Mouse (Mus musculus): ENCODE measurements around the gene Srrm2. TPM values are rescaled to one million over a fixed set of nuclear protein-coding genes. Genes with fewer than 3 reads are reported as not detected.
A peak's percentile ranks its signal among the peaks of the same experiment; 100 is the strongest.

Srrm2 gene
- 259 and 286 TPM in 2 replicates for polyA plus RNA-seq (2012; rRNA removed)

GRCm38 (mm10) chr17:23790269-23791078 is at the start of gene Srrm2:
Srrm2 (plus strand) TSS chr17:23790532.
- Histone ChIP-seq H3K4me3 (ENCODE audit: control insufficient read depth, low read depth, low read length) (peak within 1 kb of the TSS; percentile 65), H3K27me3 (ENCODE audit: control insufficient read depth, insufficient read depth, low read length) (no peaks in the 10 kb centered on the region), H3K36me3 (ENCODE audit: control insufficient read depth, insufficient read depth, low read length) (no peaks in the 10 kb centered on the region), H3K27ac (ENCODE audit: control insufficient read depth, insufficient read depth, low read depth, low read length) (peak within 1 kb of the TSS; percentile 32), H3K4me1 (ENCODE audit: control insufficient read depth, insufficient read depth, low read length) (peaks cover 11% of the 10 kb centered on the region)
- TF ChIP-seq POLR2A (IDR thresholded peaks at IDR 0.05; ENCODE audit: control insufficient read depth, low read depth, low read length): no peak
- no peak for TF ChIP-seq CTCF (IDR thresholded peaks at IDR 0.05; ENCODE audit: control insufficient read depth, insufficient read depth, insufficient replicate concordance, low read depth, low read length)

- Histone ChIP-seq H3K36me3 (ENCODE audit: control insufficient read depth, insufficient read depth, low read length) (no peaks in the 10 kb centered on the region), H3K27me3 (ENCODE audit: control insufficient read depth, insufficient read depth, low read length) (0 out of 2 replicates have a peak, but pooled peaks cover 4% of the 10 kb centered on the region), H3K27ac (ENCODE audit: control insufficient read depth, insufficient read depth, low read depth, low read length) (no peak within 1 kb of the TSS), H3K4me3 (ENCODE audit: control insufficient read depth, low read depth, low read length) (peak within 1 kb of the TSS; percentile 74), H3K4me1 (ENCODE audit: control insufficient read depth, insufficient read depth, low read length) (peaks cover 35% of the 10 kb centered on the region)
- TF ChIP-seq POLR2A (IDR thresholded peaks at IDR 0.05; ENCODE audit: control insufficient read depth, low read depth, low read length) (no peak), CTCF (IDR thresholded peaks at IDR 0.05; ENCODE audit: control insufficient read depth, insufficient read depth, insufficient replicate concordance, low read depth, low read length) (no peak)
Observed at GRCm38 (mm10) chr17:23740598-23741021, 49.7 kb upstream of the Srrm2 start, which contains the start of gene Paqr4. Paqr4 (minus strand) TSS chr17:23740867.

GRCm38 (mm10) chr17:23741359-23742209 is 48.7 kb upstream of the Srrm2 start:
- Histone ChIP-seq H3K27me3 (ENCODE audit: control insufficient read depth, insufficient read depth, low read length) (0 out of 2 replicates have a peak, but pooled peaks cover 4% of the 10 kb centered on the region), H3K36me3 (ENCODE audit: control insufficient read depth, insufficient read depth, low read length) (no peaks in the 10 kb centered on the region), H3K27ac (ENCODE audit: control insufficient read depth, insufficient read depth, low read depth, low read length) (no peak overlapping the region), H3K4me3 (ENCODE audit: control insufficient read depth, low read depth, low read length) (no peak overlapping the region), H3K4me1 (ENCODE audit: control insufficient read depth, insufficient read depth, low read length) (peaks cover 37% of the 10 kb centered on the region)
- TF ChIP-seq POLR2A (IDR thresholded peaks at IDR 0.05; ENCODE audit: control insufficient read depth, low read depth, low read length) (no peak), CTCF (IDR thresholded peaks at IDR 0.05; ENCODE audit: control insufficient read depth, insufficient read depth, insufficient replicate concordance, low read depth, low read length) (no peak)

- H3K27me3 ChIP-seq (ENCODE audit: control insufficient read depth, insufficient read depth, low read length): 0 out of 2 replicates have a peak, but pooled peaks cover 4% of the 10 kb centered on the region
- H3K4me1 ChIP-seq (ENCODE audit: control insufficient read depth, insufficient read depth, low read length): peaks cover 37% of the 10 kb centered on the region
- H3K27ac ChIP-seq (ENCODE audit: control insufficient read depth, insufficient read depth, low read depth, low read length): no peak overlapping the region
- TF ChIP-seq CTCF (IDR thresholded peaks at IDR 0.05; ENCODE audit: control insufficient read depth, insufficient read depth, insufficient replicate concordance, low read depth, low read length): no peak
- no peak for TF ChIP-seq POLR2A (IDR thresholded peaks at IDR 0.05; ENCODE audit: control insufficient read depth, low read depth, low read length)
- no peaks in the 10 kb centered on the region for H3K36me3 ChIP-seq (ENCODE audit: control insufficient read depth, insufficient read depth, low read length)
- peak overlapping the region; percentile 9 for H3K4me3 ChIP-seq (ENCODE audit: control insufficient read depth, low read depth, low read length)
Observed at GRCm38 (mm10) chr17:23742210-23742793, 48.0 kb upstream of the Srrm2 start.

- Histone ChIP-seq H3K4me1 (ENCODE audit: control insufficient read depth, insufficient read depth, low read length) (peaks cover 37% of the 10 kb centered on the region), H3K4me3 (ENCODE audit: control insufficient read depth, low read depth, low read length) (peak overlapping the region; percentile 9), H3K27me3 (ENCODE audit: control insufficient read depth, insufficient read depth, low read length) (0 out of 2 replicates have a peak, but pooled peaks cover 4% of the 10 kb centered on the region), H3K27ac (ENCODE audit: control insufficient read depth, insufficient read depth, low read depth, low read length) (no peak overlapping the region), H3K36me3 (ENCODE audit: control insufficient read depth, insufficient read depth, low read length) (no peaks in the 10 kb centered on the region)
- TF ChIP-seq POLR2A (IDR thresholded peaks at IDR 0.05; ENCODE audit: control insufficient read depth, low read depth, low read length) (no peak), CTCF (IDR thresholded peaks at IDR 0.05; ENCODE audit: control insufficient read depth, insufficient read depth, insufficient replicate concordance, low read depth, low read length) (no peak)
Observed at GRCm38 (mm10) chr17:23742941-23743340, 47.4 kb upstream of the Srrm2 start.

GRCm38 (mm10) chr17:23744076-23744475 is 46.3 kb upstream of the Srrm2 start:
- TF ChIP-seq POLR2A (IDR thresholded peaks at IDR 0.05; ENCODE audit: control insufficient read depth, low read depth, low read length): no peak
- TF ChIP-seq CTCF (IDR thresholded peaks at IDR 0.05; ENCODE audit: control insufficient read depth, insufficient read depth, insufficient replicate concordance, low read depth, low read length): no peak
- Histone ChIP-seq H3K4me1 (ENCODE audit: control insufficient read depth, insufficient read depth, low read length) (peaks cover 37% of the 10 kb centered on the region), H3K4me3 (ENCODE audit: control insufficient read depth, low read depth, low read length) (no peak overlapping the region), H3K27ac (ENCODE audit: control insufficient read depth, insufficient read depth, low read depth, low read length) (no peak overlapping the region), H3K27me3 (ENCODE audit: control insufficient read depth, insufficient read depth, low read length) (0 out of 2 replicates have a peak, but pooled peaks cover 4% of the 10 kb centered on the region), H3K36me3 (ENCODE audit: control insufficient read depth, insufficient read depth, low read length) (no peaks in the 10 kb centered on the region)
